In genomic region chr6:128033172-128033867, GRCm38 (mm10) we compare ENCODE assay signal across 9 mouse cellular contexts.
A peak's percentile ranks its signal among the peaks of the same experiment; 100 is the strongest.
DNase-seq lines count a peak whose midpoint lies in the region; ATAC-seq and TF ChIP-seq lines count a peak whose summit lies in the region.
"Had no signal": no experiment of that assay in that cellular context is flagged by ENCODE, and none has a peak within 500 bp of the region (broad histone marks: within the 10 kb centered on the region; RNA-seq: fewer than 3 reads in every experiment).

No protein-coding gene starts in this region.

- WGBS in forebrain, embryonic 11.5 days = 42% methylated on average over 11 of the region's 11 CpGs
- WGBS in hindbrain, embryonic 14.5 days = 31% methylated on average over 11 of the region's 11 CpGs

- no peaks in the 10 kb centered on the region for H3K9me3 ChIP-seq in forebrain, embryonic 11.5 days (ENCODE audit: control insufficient read depth, low read length)
- no peaks in the 10 kb centered on the region for H3K9me3 ChIP-seq in hindbrain, embryonic 14.5 days (ENCODE audit: control insufficient read depth, low read length)

- H3K27me3 ChIP-seq in forebrain, embryonic 11.5 days (ENCODE audit: control insufficient read depth, insufficient read depth, low read length) = peaks cover 21% of the 10 kb centered on the region
- 0 out of 2 replicates have a peak, but pooled peaks cover 20% of the 10 kb centered on the region for H3K27me3 ChIP-seq in hindbrain, embryonic 14.5 days (ENCODE audit: control insufficient read depth, insufficient read depth, low read length)
- H3K27me3 ChIP-seq in myocyte (ENCODE audit: control insufficient read depth, insufficient read depth, insufficient read length) = no peaks in the 10 kb centered on the region

- H3ac ChIP-seq in myocyte (ENCODE audit: control insufficient read depth, insufficient read length) = peak overlapping the region; percentile 52

- H3K4me3 ChIP-seq in forebrain, embryonic 11.5 days (ENCODE audit: low read depth, low read length) = no peak overlapping the region
- H3K4me3 ChIP-seq in hindbrain, embryonic 14.5 days (replicated peaks; ENCODE audit: low read length) = peak overlapping the region; percentile 54
- peak overlapping the region; percentile 79 for H3K4me3 ChIP-seq in myocyte

- H3K79me2 ChIP-seq in myocyte (ENCODE audit: control insufficient read depth, insufficient read depth) = peaks cover 24% of the 10 kb centered on the region

- TF ChIP-seq POLR2A in myocyte (IDR thresholded peaks at IDR 0.05; ENCODE audit: insufficient read length, low read depth) = no peak

- H3K9ac ChIP-seq in forebrain, embryonic 11.5 days (ENCODE audit: low read length) = no peak overlapping the region
- peak overlapping the region; percentile 68; the same call in 1 of the 2 replicates for H3K9ac ChIP-seq in hindbrain, embryonic 14.5 days

- DNase-seq in ovary, postnatal 36 days (ENCODE audit: low spot score) = peak; percentile 33
- DNase-seq in ovary, adult 18-20 months (ENCODE audit: low spot score) = no peak
- no peak for DNase-seq in forebrain, embryonic 11.5 days (ENCODE audit: low spot score)
- DNase-seq in hindbrain, embryonic 14.5 days (ENCODE audit: low spot score) = no peak
- no peak for DNase-seq in c-Kit-positive CD71-positive TER-119-positive erythroid progenitor cells, embryonic 14.5 days (ENCODE audit: low spot score)
- no peak for DNase-seq in kidney, adult 8-10 months
- DNase-seq in urinary bladder, adult 18-20 months (ENCODE audit: low spot score in 2 of 2) = no peak

- no peak for ATAC-seq in forebrain, embryonic 11.5 days (replicated peaks; ENCODE audit: low FRiP score)
- no peak for ATAC-seq in hindbrain, embryonic 14.5 days (ENCODE audit: low FRiP score)

- peaks cover 19% of the 10 kb centered on the region; the same call in 1 of the 2 replicates for H3K4me1 ChIP-seq in forebrain, embryonic 11.5 days (replicated peaks; ENCODE audit: control insufficient read depth, insufficient read depth, low read length)
- peaks cover 38% of the 10 kb centered on the region for H3K4me1 ChIP-seq in hindbrain, embryonic 14.5 days (replicated peaks; ENCODE audit: control insufficient read depth, insufficient read depth, low read length)

- H3K36me3 ChIP-seq in forebrain, embryonic 11.5 days (ENCODE audit: control insufficient read depth, insufficient read depth, low read length) = no peaks in the 10 kb centered on the region
- H3K36me3 ChIP-seq in hindbrain, embryonic 14.5 days (replicated peaks; ENCODE audit: control insufficient read depth, insufficient read depth) = no peaks in the 10 kb centered on the region
- no peaks in the 10 kb centered on the region for H3K36me3 ChIP-seq in myocyte (ENCODE audit: control insufficient read depth, insufficient read depth)

- no peak overlapping the region for H3K27ac ChIP-seq in forebrain, embryonic 11.5 days (ENCODE audit: low read depth, low read length)
- H3K27ac ChIP-seq in hindbrain, embryonic 14.5 days = no peak overlapping the region
- H3K27ac ChIP-seq: macrophage had no signal

- peak overlapping the region; percentile 98; the same call in 1 of the 2 replicates for H3K4me2 ChIP-seq in forebrain, embryonic 11.5 days (ENCODE audit: low read depth, low read length, severe bottlenecking)
- peak overlapping the region; percentile 97 for H3K4me2 ChIP-seq in hindbrain, embryonic 14.5 days (replicated peaks)
- H3K4me2 ChIP-seq in myocyte (ENCODE audit: low read depth) = peak overlapping the region; percentile 77

TF ChIP-seq in myocyte, 11 proteins besides CTCF, POLR2A, EP300 and RAD21:
- TF ChIP-seq MYOD1 (IDR thresholded peaks at IDR 0.05; ENCODE audit: control insufficient read depth in 1 of 3, insufficient read length in 2 of 3, low read depth in 2 of 3) = peak in 2 of 3 experiments; percentile 32 to 56
- no peak for TF ChIP-seq TCF12 (IDR thresholded peaks at IDR 0.05; ENCODE audit: insufficient read depth, poor library complexity, severe bottlenecking)
- TF ChIP-seq REST (IDR thresholded peaks at IDR 0.05; ENCODE audit: insufficient read depth, insufficient read length) = no peak
- TF ChIP-seq CEBPB (IDR thresholded peaks at IDR 0.05; ENCODE audit: insufficient read depth, poor library complexity, severe bottlenecking) = no peak
- TF ChIP-seq MYOG (IDR thresholded peaks at IDR 0.05; ENCODE audit: control insufficient read depth in 1 of 3, insufficient read depth in 1 of 3, insufficient read length in 2 of 3, low read depth in 2 of 3) = peak in 1 of 3 experiments; percentile 51
- no peak for TF ChIP-seq USF1 (IDR thresholded peaks at IDR 0.05; ENCODE audit: low read depth)
- TF ChIP-seq E2F4 (IDR thresholded peaks at IDR 0.05; ENCODE audit: insufficient read depth) = no peak
TF ChIP-seq in myocyte: peak in this region for 2.
